Comparison of ENCODE assay signal across 12 mouse cellular contexts in genomic region chr11:36257187-36257586, GRCm38 (mm10).
"Had no signal": no experiment of that assay in that cellular context is flagged by ENCODE, and none has a peak within 500 bp of the region (broad histone marks: within the 10 kb centered on the region; RNA-seq: fewer than 3 reads in every experiment).

No protein-coding gene starts in this region.

- H3K27ac ChIP-seq: hindbrain, postnatal 0 days; limb, embryonic 15.5 days; liver, embryonic 12.5 days; lung, embryonic 15.5 days; neural tube, embryonic 12.5 days had no signal

- ATAC-seq: hindbrain, postnatal 0 days; liver, embryonic 12.5 days had no signal

- DNase-seq: kidney, adult 11 months; kidney, postnatal 14 days; layer of hippocampus, postnatal 36 days; lung, postnatal 14 days; right cerebral cortex, postnatal 14 days; thymus, adult 18-20 months; thymus, postnatal 14 days had no signal

- H3K9me3 ChIP-seq: limb, embryonic 15.5 days; lung, embryonic 15.5 days; neural tube, embryonic 12.5 days had no signal

- H3K9ac ChIP-seq: limb, embryonic 15.5 days; liver, embryonic 12.5 days; lung, embryonic 15.5 days; neural tube, embryonic 12.5 days had no signal

- H3K36me3 ChIP-seq: limb, embryonic 15.5 days; liver, embryonic 12.5 days; lung, embryonic 15.5 days; neural tube, embryonic 12.5 days had no signal

- H3K4me3 ChIP-seq: limb, embryonic 15.5 days; liver, embryonic 12.5 days; lung, embryonic 15.5 days; neural tube, embryonic 12.5 days had no signal

- H3K27me3 ChIP-seq: limb, embryonic 15.5 days; liver, embryonic 12.5 days; neural tube, embryonic 12.5 days had no signal

- H3K4me1 ChIP-seq: liver, embryonic 12.5 days; lung, embryonic 15.5 days; neural tube, embryonic 12.5 days had no signal

- H3K4me2 ChIP-seq: limb, embryonic 15.5 days; liver, embryonic 12.5 days; lung, embryonic 15.5 days; neural tube, embryonic 12.5 days had no signal
